Mouse (Mus musculus) embryo, embryonic 10 days (tissue): ENCODE data around the gene Ksr2.
"Not testable (repeated sequence)": the region's sequence is repeated elsewhere in the genome, so short reads cannot be mapped to it uniquely, and the experiment has no call there.

Source experiments
- DNase-seq: peaks from one replicate; pipeline ENCODE4 v3.0.0-alpha.2; 2015; ENCODE audit warnings: low spot score

Gene Ksr2

GRCm38 (mm10) chr5:117408216-117408615 is 5.6 kb upstream of the Ksr2 start:
- peak; percentile 29 for DNase-seq

GRCm38 (mm10) chr5:117409369-117409768 is 4.4 kb upstream of the Ksr2 start:
- no peak for DNase-seq

DNA sequence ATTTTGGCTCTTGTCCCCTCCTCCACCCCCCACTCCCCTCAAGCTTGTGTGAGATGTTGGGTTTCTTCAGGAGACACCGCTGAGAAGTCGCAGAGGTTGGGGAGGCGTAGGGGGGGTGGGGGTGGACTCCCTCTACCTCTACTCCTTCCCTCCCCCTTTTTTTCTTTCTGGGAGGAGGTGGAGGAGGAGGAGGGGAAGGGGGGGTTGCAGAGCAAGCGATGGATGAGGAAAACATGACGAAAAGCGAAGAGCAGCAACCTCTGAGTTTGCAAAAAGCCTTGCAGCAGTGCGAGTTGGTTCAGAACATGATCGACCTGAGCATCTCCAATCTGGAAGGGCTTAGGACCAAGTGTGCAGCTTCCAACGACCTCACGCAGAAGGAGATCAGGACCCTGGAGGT is 811 bp downstream of the Ksr2 start:
- peak; percentile 7 for DNase-seq

DNA sequence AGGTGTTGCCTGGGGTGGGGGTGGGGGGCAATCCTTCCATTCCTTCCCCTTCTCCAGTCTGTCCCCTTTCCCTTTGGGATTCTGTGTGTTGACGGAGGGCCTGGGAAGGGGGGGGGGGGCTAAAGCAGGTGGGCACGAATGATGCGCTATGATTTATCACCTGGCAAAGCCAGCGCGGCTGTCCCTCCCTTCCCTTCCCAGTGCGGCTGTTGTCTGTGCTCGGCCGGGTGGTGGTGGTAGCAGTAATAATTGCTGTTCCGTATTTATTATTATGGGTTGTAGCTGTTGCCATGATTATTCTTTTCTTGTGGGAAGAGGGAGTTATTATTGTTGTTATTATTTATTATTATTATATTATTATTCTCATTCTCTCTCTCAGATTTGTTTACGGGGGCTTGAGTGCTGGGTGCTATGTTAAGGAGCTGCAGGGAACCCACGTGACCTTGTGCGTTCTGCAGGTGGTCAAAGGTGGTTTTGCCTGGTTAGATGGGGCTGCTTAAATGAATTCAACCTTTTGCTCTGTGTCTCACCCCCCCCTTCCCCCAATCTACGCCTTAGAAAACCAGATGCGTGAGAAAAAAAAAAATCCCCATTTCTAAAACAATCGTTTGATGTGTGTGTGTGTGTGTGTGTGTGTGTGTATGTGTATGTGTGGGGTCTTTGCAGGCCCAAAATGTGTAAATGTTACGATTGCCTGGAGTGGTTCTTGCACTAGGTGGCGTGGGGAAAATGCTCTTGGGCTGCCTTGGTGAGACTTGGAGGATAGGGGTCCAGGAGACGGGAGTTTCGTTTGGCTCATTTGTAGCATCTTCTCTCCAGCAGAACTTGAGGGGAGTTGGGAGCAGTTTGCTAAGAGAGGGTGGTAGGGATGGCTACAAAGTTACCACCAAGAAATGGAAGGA is 1.5 kb downstream of the Ksr2 start:
- no peak for DNase-seq

DNA sequence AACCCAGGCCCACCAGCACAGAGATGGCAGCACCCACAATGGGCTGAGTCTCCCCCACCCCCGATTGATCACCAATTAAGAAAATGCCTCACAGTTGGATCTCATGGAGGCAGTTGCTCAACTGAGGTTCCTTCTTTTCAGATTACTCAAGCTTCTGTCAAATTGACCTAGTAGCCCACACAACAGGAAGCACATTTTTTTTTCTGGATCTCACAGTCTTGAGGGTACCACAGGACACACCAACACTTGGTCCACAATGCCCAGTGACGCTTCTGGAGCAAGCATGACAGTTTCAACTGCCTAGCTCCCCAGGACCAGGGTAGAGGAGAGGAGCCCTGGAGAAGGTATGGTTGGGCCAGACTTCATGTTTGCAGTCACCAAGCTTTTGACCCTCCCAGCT is 3.6 kb downstream of the Ksr2 start:
- no peak for DNase-seq

DNA sequence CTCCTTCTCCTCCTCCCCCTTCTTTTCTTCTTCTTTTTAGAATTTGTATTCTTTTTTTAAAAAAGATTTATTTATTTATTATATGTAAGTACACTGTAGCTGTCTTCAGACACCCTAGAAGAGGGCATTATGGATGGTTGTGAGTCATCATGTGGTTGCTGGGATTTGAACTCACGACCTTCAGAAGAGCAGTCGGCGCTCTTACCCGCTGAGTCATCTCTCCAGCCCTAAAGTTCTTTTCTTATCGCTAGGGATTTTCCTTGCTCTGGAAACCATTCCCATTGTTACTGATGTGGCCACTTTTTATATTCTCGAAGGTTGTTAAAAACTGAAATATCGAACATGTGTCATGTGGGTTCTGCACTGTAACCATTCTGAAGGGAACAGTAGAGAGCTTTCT is 19.7 kb downstream of the Ksr2 start:
- DNase-seq: not testable (repeated sequence)

GRCm38 (mm10) chr5:117440261-117440660 is 26.5 kb downstream of the Ksr2 start:
- DNase-seq: no peak

- DNase-seq: no peak
Measured at GRCm38 (mm10) chr5:117441242-117441842, 27.5 kb downstream of the Ksr2 start.

GRCm38 (mm10) chr5:117442157-117442765 is 28.5 kb downstream of the Ksr2 start:
- no peak for DNase-seq

GRCm38 (mm10) chr5:117443141-117443540 is 29.3 kb downstream of the Ksr2 start:
- DNase-seq: no peak

DNA sequence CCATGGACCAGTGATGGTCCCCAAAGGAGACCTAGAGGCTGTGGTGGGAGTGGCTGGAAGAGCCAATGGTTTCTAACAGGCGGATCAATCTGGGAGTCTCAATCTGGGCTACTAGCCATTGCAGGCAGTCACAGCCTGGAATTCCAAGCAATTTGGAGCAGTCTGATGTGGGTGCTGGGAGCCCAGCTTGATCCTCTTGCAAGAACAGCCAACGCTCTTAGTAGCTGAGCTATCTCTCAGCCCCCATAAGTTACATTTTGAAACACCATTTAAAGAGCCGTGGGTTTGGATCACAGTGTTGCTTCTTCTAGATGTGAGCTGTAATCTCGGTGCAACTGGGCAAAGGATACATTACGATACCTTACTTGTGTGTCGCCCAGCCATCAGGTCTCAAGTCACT is 30.1 kb downstream of the Ksr2 start:
- no peak for DNase-seq

DNA sequence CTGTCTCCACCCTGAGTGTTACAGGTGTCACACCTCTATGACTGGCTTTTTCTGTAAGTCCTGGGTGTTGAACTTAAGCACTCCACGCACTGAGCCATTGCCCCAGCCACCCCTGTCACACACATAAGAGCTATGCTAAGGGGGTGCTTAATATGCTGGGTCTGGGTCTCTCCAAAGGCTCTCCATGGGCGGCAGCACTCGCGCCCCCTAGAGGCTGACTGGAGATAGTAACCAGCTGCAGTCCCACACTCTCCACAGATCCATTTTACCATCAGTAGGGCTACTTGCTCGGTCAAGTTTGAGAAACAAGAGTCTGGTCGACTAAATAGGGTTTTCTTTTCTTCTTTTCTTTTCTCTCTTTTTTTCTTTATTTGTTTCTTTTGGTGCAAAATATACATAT is 33.9 kb downstream of the Ksr2 start:
- no peak for DNase-seq

GRCm38 (mm10) chr5:117452013-117452412 is 38.2 kb downstream of the Ksr2 start:
- no peak for DNase-seq

DNA sequence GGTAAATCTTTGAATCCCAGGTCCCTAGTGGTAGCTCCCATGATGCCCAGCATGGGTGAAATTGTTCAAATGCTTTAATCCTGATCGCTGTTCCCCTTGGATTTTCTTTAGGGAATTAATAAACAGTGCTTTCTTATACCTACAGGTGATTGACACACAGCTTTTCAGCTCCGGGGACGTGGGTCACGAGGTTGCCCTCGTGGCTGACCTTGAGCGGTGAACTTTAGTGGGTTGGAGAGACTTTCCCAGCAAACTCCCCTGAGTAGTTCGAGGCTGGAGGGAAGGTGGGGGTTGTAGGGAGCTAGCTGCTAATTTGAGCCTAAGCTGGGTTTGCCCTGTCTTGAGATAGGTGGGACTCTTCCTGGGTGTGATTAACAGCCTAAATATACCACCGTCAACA is 41.7 kb downstream of the Ksr2 start:
- DNase-seq: peak; percentile 57

GRCm38 (mm10) chr5:117457121-117457520 is 43.3 kb downstream of the Ksr2 start:
- peak; percentile 62 for DNase-seq

DNA sequence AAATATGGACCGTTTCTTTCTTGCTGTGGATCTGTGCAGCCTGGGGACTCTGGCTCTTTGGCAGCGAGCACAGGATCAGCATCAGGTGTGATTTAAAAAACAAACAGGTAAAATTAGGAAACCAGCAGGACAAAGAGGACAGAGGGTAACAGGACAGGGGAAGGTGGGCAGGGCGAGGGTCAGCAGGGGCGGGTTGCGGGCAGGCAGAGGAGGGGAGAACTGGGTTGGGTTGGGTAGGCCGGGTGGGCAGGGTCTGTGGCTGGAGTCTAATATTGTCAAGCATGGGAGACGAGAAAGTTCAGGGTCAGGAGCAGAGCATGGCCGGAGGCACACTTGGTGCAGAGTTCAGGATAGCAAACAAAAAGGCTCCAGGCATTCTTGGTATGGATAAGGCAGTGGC is 43.8 kb downstream of the Ksr2 start:
- no peak for DNase-seq

- DNase-seq: no peak
Measured at GRCm38 (mm10) chr5:117458899-117459298, 45.1 kb downstream of the Ksr2 start.

DNA sequence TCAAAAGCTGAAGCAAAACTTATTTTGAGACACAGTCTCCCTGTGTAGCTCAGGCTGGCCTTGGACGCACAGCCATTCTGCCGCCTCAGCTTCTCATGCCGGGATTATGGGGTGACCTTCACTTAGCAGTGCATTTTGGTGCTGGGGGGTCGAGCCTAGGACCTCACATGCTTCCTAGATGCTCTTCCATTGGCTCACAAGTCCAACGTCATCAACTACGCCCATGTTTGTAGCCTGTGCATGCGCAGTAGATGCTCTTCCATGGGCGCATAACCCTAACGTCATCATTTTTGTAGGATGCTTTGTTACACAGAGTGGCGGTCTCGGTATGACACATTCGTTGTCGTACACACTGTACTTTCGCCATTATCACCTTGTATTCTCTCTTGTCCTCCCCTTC is 46.5 kb downstream of the Ksr2 start:
- no peak for DNase-seq

DNA sequence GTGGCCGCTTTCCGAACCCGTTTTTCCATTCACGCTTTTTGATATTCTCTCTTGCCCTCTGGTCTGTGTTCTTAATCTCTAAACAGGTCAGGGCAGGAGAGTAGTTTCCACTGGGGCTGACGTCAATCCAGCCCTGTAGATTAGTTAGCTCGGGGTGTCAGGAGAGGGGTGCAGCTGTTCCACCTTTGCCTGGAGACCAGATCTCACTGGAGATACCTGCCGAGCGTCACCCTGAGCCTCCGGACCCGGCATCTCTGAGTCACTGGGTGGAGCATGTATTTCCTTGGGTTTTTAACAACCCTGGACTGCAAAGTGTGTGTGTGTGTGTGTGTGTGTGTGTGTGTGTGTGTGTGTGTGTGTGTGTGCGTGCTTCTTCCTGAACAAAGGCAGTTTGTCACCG is 53.3 kb downstream of the Ksr2 start:
- no peak for DNase-seq

- no peak for DNase-seq
Measured at GRCm38 (mm10) chr5:117468961-117469360, 55.2 kb downstream of the Ksr2 start.

GRCm38 (mm10) chr5:117469572-117469971 is 55.8 kb downstream of the Ksr2 start:
- DNase-seq: no peak

DNA sequence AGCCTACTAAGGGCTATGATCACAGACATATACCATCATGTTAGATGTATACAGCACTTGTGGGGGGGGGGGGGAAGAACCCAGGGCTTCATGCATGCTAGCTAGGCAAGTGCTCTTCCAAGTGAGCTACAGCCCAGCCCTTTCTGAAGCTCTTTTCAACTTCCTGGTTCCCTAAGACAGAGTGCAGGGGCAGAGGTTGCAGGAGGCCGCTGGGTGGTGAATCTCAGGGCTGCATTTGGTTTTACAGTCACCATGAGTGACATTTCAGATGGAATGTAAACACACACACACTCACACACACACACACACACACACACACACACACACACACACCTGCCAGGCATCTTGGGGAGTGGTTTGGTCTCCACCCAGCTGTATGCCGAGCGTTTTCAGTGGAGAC is 67.4 kb downstream of the Ksr2 start:
- no peak for DNase-seq

- DNase-seq: no peak
Measured at GRCm38 (mm10) chr5:117481586-117481985, 67.8 kb downstream of the Ksr2 start.
